Mouse (Mus musculus) neutrophil, adult 5-6 weeks (primary cell): Measurements from ENCODE around the gene Hsd17b3. TPM values are rescaled to one million over a fixed set of nuclear protein-coding genes. Genes with fewer than 3 reads are reported as not detected.
"Not testable (repeated sequence)": the region's sequence is repeated elsewhere in the genome, so short reads cannot be mapped to it uniquely, and the experiment has no call there.

Source experiments
- ATAC-seq: fragments of 151-379, 151-347 bp; 2 replicates; pipeline ENCODE4 v1.8.0; 2017; ENCODE audit warnings: mild to moderate bottlenecking, moderate TSS enrichment; ENCODE audit not compliant: insufficient number of reproducible peaks, poor library complexity, low FRiP score, severe bottlenecking; ENCODE audit errors: extremely low read depth
- total RNA-seq: library from RNA; stranded (forward); fragments of 200-1000 nt; gene quantifications from 2 replicates; pipeline ENCODE4 v1.2.3, GENCODE M21; 2017

Gene Hsd17b3
- total RNA-seq, 1 experiment from 2014 or later: not detected

- no peak for ATAC-seq
Observed at GRCm38 (mm10) chr13:64088057-64088456, 973 bp downstream of the Hsd17b3 start.

- no peak for ATAC-seq
Observed at GRCm38 (mm10) chr13:64086036-64086435, 3.0 kb downstream of the Hsd17b3 start.

DNA sequence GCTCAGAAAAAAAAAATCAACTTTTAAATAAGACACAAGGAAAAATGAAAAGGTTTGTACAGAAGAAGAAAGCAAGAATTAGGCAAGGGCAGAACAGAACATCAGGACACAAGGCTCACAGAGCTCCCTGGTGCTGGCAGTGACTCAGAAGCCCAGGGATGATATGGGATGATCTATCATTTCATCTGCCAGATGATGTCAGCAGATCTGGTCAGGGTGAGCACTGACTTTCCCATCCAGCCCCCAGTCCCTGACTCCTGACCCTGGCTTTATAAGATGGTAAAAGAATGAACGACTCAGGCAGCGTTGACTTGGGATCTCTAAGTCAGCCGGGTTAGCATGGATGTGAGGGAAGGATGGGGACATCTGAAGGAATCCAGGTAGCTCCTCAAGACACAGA lies 5.7 kb downstream of the Hsd17b3 start:
- no peak for ATAC-seq

GRCm38 (mm10) chr13:64081012-64081919 lies 7.8 kb downstream of the Hsd17b3 start:
- no peak for ATAC-seq

- no peak for ATAC-seq
Observed at GRCm38 (mm10) chr13:64077591-64077990, 11.4 kb downstream of the Hsd17b3 start.

DNA sequence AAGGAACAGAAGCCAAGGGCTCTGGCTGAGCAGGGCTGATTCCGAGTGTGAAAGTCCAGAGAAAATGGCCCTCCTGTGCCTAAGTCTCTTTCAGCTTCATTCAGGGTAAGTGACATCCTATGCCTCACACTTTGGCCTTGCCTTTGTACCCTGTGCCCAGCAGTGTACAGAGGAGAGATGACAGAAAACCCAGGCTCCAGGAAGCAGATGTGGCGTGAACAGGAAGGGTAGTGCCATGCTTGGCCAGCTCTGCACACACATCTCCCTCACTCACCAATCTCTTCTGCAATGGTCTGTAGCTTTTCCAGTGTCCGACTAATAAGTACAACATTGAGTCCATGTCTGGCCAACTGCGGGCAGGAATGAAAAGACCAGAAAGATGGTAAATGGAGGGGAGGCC lies 13.0 kb downstream of the Hsd17b3 start:
- ATAC-seq: no peak

DNA sequence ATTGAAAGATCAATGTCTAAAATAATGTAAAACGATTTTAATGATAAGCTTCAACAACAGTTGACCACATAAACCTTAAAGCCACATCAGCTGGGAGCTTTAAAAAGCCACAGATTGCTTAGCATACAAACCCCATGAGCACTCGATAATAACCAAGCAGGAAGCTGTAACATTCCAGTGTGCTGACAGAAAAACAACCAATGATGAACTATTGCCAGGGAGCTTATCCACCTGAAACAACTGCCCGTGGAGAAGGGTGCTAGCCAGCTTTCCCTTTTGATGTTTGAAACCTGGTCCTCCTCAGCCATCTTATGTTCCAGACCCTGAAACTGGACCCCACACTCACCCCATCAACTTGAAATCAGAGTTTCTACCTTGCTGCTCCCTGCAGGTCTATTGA lies 22.4 kb downstream of the Hsd17b3 start:
- ATAC-seq: no peak

GRCm38 (mm10) chr13:64064276-64064675 lies 24.8 kb downstream of the Hsd17b3 start:
- no peak for ATAC-seq

- ATAC-seq: no peak
Observed at GRCm38 (mm10) chr13:64060935-64061506, 28.0 kb downstream of the Hsd17b3 start.

GRCm38 (mm10) chr13:64053959-64054358 lies 35.1 kb downstream of the Hsd17b3 start:
- ATAC-seq: no peak

- ATAC-seq: not testable (repeated sequence)
Observed at GRCm38 (mm10) chr13:64052281-64052680, 36.7 kb downstream of the Hsd17b3 start.

DNA sequence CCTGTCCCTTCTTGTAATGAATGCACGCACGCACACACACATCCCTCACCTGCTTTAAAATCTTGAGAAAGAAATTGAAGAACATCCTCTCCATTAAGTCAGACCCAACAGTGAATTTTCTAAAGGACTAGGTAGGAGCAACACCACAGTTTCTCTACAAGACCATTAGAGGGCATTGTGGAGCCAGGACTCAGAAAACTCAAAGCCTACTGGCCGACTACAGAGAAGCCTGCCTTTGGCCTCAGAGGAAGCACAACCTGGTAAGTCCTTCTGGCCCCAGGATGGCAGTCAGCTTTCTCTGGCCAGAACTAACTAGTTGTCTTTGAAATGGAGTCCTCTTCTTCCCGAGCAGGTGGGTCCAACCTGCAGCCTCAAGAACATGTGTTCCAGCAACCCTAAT lies 38.1 kb downstream of the Hsd17b3 start:
- no peak for ATAC-seq

- ATAC-seq: no peak
Observed at GRCm38 (mm10) chr13:64049535-64049934, 39.5 kb downstream of the Hsd17b3 start.

DNA sequence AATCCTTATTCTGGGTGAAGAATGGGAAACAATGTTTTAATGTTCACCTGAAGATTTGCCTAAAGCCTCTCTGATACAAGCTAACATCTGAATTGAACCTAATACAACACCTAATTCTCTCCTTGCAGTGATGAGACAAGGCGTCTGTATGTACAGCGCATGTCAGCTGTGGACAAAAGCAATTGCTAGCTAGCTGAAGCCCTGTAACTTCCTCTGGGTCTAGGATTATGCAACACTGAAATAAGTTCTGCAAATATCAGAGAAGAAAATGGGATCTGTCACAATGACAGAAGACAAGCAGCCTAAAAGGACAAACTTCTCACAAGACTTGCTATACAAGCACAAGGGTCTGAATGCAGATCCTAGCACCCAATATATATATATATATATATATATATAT lies 40.6 kb downstream of the Hsd17b3 start:
- ATAC-seq: peak; percentile 64

DNA sequence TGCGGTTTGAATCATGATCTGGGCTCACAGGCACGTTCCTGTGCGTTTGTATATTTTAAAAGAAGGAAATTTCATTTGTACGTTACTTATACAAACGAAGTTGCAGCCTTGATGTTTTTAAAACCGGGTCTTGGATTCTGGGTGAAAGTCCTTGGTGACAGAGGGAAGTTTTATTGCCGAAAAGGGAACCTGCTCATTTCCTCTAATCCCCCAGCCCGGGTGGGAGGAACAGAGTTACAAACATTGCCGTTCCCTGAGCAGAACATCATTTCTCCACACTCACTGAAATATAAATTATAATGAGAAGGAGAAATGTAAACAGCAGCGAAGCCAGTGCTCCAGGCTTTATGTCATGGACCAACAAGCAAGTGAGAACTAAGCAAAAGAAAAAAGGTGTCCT lies 49.1 kb downstream of the Hsd17b3 start:
- no peak for ATAC-seq

- ATAC-seq: no peak
Observed at GRCm38 (mm10) chr13:64038114-64038513, 50.9 kb downstream of the Hsd17b3 start.

GRCm38 (mm10) chr13:64036079-64037011 lies 52.7 kb downstream of the Hsd17b3 start:
- peak; percentile 74 for ATAC-seq

GRCm38 (mm10) chr13:64035036-64035435 lies 54.0 kb downstream of the Hsd17b3 start:
- no peak for ATAC-seq

DNA sequence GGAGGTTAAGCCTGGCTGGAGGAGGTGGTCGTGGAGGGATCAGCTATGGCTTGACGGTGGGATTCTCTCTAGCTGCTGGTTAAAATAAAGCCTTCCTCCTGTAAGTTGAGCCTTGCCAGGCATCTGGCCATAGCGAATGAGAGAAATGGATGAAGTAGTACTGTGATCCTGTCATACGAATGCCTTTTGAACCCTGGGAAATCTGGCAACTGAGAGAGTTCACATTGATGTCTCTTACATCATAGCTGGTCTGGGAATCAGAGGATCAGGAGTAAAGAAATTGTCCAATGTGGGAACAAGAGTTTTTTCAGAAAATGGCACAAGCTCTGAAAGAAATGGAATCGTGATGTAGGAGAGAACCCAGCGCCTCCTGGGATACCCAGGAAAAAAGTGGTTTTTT lies 55.1 kb downstream of the Hsd17b3 start:
- ATAC-seq: no peak
